Mouse (Mus musculus): ENCODE measurements around the gene Gm45015. TPM values are rescaled to one million over a fixed set of nuclear protein-coding genes. Genes with fewer than 3 reads are reported as not detected.
"Not testable (repeated sequence)": the region's sequence is repeated elsewhere in the genome, so short reads cannot be mapped to it uniquely, and the experiment has no call there.

Gene Gm45015
- total RNA-seq, 2 experiments from 2014 or later = not detected

DNA sequence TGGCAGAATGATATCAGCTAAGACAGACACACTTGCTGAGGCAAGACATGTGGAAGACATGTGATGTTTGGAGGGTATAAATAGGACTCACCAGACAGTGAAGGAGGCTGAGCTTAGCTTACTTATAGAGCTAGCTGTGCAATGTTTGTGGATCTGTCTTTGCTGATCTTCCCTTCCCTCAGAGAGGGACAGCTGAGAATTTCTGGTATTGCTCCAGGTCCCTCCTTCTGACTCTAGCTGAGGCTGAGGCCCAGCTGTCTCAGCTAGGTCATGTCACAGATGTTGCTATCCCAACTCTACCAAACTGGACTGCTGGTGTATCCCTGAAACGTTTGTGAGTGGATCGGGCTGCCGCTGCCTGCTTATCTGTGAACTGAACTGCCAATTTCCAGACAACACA, 15.6 kb downstream of the Gm45015 start:
- Histone ChIP-seq H3K27ac (no peak overlapping the region), H3K4me3 (no peak overlapping the region)
- DNase-seq = no peak
- intact Hi-C loops (cut with DNase I) = no loop called here
- TF ChIP-seq CTCF (IDR thresholded peaks at IDR 0.05) = no peak

DNA sequence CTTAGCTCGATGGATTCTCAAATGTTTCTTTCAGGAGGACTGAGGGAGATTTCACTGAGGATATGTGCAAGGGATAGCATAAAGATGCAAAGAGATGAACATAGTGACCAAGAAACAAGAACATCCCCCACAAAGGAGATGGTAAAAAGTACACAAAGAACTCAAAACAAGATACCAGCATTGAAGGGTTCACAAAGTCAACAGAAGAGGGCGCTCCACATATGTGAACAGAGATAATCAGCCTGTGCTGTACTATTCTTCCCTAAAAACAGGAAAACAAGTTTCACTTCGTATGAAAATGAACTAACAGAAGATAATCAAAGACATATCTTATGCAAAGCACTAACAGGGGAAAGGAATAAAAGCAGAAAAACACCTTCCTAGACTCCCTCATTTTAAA, 24.1 kb downstream of the Gm45015 start:
- Histone ChIP-seq H3K27ac (no peak overlapping the region), H3K4me3 (peak overlapping the region; percentile 32; the same call in 1 of the 2 replicates)
- TF ChIP-seq CTCF (IDR thresholded peaks at IDR 0.05) = peak; percentile 74
- peak; percentile 17 for DNase-seq
- intact Hi-C loops (cut with DNase I) = loop anchor here (5.0 kb wide), 2 partner anchors 120 to 180 kb away; no protein-coding TSS in a partner anchor

DNA sequence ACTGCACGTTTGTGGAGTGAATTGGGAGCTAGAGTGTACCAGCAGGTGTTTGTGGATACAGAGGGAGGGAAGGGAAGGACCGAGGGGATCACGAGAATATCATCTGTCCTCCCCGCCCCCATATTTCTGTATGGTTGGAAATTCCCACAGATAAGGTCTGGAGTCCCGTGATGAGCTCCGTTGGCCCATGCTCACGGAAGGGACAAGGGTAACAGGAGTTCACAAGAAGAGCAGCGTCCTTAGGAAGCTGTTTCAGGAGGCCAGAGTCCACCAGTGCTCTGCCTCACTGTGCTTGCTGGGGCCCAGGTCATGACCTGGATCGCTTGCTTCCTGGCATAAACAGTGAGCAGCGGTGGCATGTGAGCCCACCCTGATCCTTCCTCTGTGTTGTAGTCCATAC, 40.9 kb downstream of the Gm45015 start:
- H3K27ac ChIP-seq; DNase-seq; intact Hi-C loops (cut with DNase I); H3K4me3 ChIP-seq: not testable (repeated sequence)

DNA sequence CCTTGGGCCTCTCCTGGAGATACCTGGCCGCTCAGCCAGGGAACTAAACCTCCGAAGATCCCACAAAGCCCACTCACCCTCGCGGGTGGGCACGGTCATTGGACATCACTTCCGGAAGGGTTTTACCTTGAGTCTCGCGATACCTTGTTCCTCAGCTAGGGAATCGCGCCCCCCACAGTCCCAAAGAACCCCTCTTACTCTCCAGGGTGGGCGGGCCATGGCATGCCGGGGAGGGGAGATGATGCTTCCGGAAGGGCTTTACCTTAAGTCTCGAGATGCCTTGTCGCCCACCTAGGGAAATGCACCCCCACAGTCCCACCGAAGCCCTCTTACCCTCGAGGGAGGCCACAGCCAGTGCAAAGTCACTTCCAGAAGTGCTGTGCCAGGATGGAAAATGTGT, 43.8 kb downstream of the Gm45015 start, which contains the start of the genes Xlr5a and Xlr5c:
Gene Xlr5a, minus strand, starts transcription at position 101 of the 400 bp plus-strand sequence.
Gene Xlr5c, minus strand, starts transcription at position 101 of the 400 bp plus-strand sequence.
- H3K27ac ChIP-seq; H3K4me3 ChIP-seq; DNase-seq; intact Hi-C loops (cut with DNase I): not testable (repeated sequence)

Other genes with a start within 250 kb of the Gm45015 start
- under 1 TPM in 1 of 2 experiments, not detected in 1; 0.11 TPM for gene Xlr3a, start 239.7 kb downstream of the Gm45015 start, total RNA-seq (2021)
- gene Gm14685, start 219.8 kb downstream of the Gm45015 start, total RNA-seq (2021) = not detected
- not detected for gene Xlr5b, start 188.0 kb downstream of the Gm45015 start, total RNA-seq (2021)
- not detected for gene DXBay18, start 187.4 kb downstream of the Gm45015 start, total RNA-seq (2021)
- not detected for gene Spin2d, start 159.9 kb downstream of the Gm45015 start, total RNA-seq (2021)
- gene Xlr3b, start 144.6 kb downstream of the Gm45015 start, total RNA-seq (2021) = 1 to 10 TPM in 1 of 2 experiments, under 1 TPM in 1; 0.17 to 4.8 TPM
- gene Xlr4b, start 122.5 kb downstream of the Gm45015 start, total RNA-seq (2021) = not detected
- gene F8a, start 108.5 kb downstream of the Gm45015 start, total RNA-seq (2021) = 1 to 10 TPM; 5.6 to 6.6 TPM
- not detected for gene Xlr4c, start 93.7 kb downstream of the Gm45015 start, total RNA-seq (2021)
- gene Xlr3c, start 71.5 kb downstream of the Gm45015 start, total RNA-seq (2021) = under 1 TPM in 1 of 2 experiments, not detected in 1; 0.22 TPM
- not detected for gene Xlr5a, start 43.9 kb downstream of the Gm45015 start, total RNA-seq (2021)
- not detected for gene Xlr5c, start 43.9 kb downstream of the Gm45015 start, total RNA-seq (2021)
- 1 to 10 TPM; 3.9 to 7.7 TPM for gene Zfp275, start 5.8 kb upstream of the Gm45015 start, total RNA-seq (2021)
- gene Gm18336, start 61.9 kb upstream of the Gm45015 start, total RNA-seq (2021) = not detected
- gene Zfp92, start 74.3 kb upstream of the Gm45015 start, total RNA-seq (2021) = under 1 TPM in 1 of 2 experiments, not detected in 1; 0.03 TPM
- gene Trex2, start 98.5 kb upstream of the Gm45015 start, total RNA-seq (2021) = not detected
- gene Haus7, start 122.2 kb upstream of the Gm45015 start, total RNA-seq (2021) = 10 to 100 TPM in 1 of 2 experiments, 1 to 10 TPM in 1; 9.3 to 10.7 TPM
- 10 to 100 TPM; 37.5 to 70.6 TPM for gene Bgn, start 146.8 kb upstream of the Gm45015 start, total RNA-seq (2021)
- 10 to 100 TPM; 10.1 to 12.7 TPM for gene Atp2b3, start 166.2 kb upstream of the Gm45015 start, total RNA-seq (2021)

All from gastrocnemius, adult 2 months (tissue).